11 mouse cellular contexts compared by ENCODE assay signal in genomic region chr13:20433221-20433858, GRCm38 (mm10).
DNase-seq lines count a peak whose midpoint lies in the region; ATAC-seq and TF ChIP-seq lines count a peak whose summit lies in the region.
"Had no signal": no experiment of that assay in that cellular context is flagged by ENCODE, and none has a peak within 500 bp of the region (broad histone marks: within the 10 kb centered on the region; RNA-seq: fewer than 3 reads in every experiment).

No protein-coding gene starts in this region.

- no peaks in the 10 kb centered on the region for H3K36me3 ChIP-seq in intestine, embryonic 16.5 days (ENCODE audit: control insufficient read depth, insufficient read depth, low read length)
- H3K36me3 ChIP-seq: embryonic facial prominence, embryonic 13.5 days; neural tube, embryonic 12.5 days had no signal

- intact Hi-C loops in gastrocnemius, adult 2 months (cut with DNase I): no loop called here

- peak; percentile 19 for DNase-seq in layer of hippocampus, adult 9-11 months
- no peak for DNase-seq in layer of hippocampus, postnatal 36 days
- DNase-seq in adrenal gland, adult 8-10 months: peak; percentile 43
- no peak for DNase-seq in cerebellum, postnatal 4 days (ENCODE audit: low spot score in 2 of 2)
- no peak for DNase-seq in gastrocnemius, adult 2 months
- no peak for DNase-seq in testis, postnatal 10 days (ENCODE audit: low spot score)
- DNase-seq: liver had no signal

- H3K27me3 ChIP-seq in intestine, embryonic 16.5 days (replicated peaks; ENCODE audit: control insufficient read depth, insufficient read depth, low read length): no peaks in the 10 kb centered on the region
- H3K27me3 ChIP-seq: embryonic facial prominence, embryonic 13.5 days; neural tube, embryonic 12.5 days had no signal

- no peak overlapping the region for H3K4me2 ChIP-seq in intestine, embryonic 16.5 days (ENCODE audit: low read depth, low read length)
- H3K4me2 ChIP-seq: embryonic facial prominence, embryonic 13.5 days; neural tube, embryonic 12.5 days had no signal

- no peak overlapping the region for H3K4me3 ChIP-seq in intestine, embryonic 16.5 days (ENCODE audit: low read length)
- no peak overlapping the region for H3K4me3 ChIP-seq in olfactory bulb, adult 2 months (ENCODE audit: insufficient read depth, low read depth, low read length)
- no peak overlapping the region for H3K4me3 ChIP-seq in gastrocnemius, adult 2 months
- H3K4me3 ChIP-seq: embryonic facial prominence, embryonic 13.5 days; neural tube, embryonic 12.5 days had no signal

- peak; percentile 97 for ATAC-seq in intestine, embryonic 16.5 days

- no peak overlapping the region; the same call in 1 of the 2 replicates for H3K27ac ChIP-seq in intestine, embryonic 16.5 days (ENCODE audit: low read length)
- peak overlapping the region; percentile 84; the same call in 1 of the 2 replicates for H3K27ac ChIP-seq in olfactory bulb, adult 2 months (ENCODE audit: insufficient read depth, low read depth, low read length)
- H3K27ac ChIP-seq in gastrocnemius, adult 2 months: no peak overlapping the region
- H3K27ac ChIP-seq: embryonic facial prominence, embryonic 13.5 days; neural tube, embryonic 12.5 days had no signal

- TF ChIP-seq CTCF in olfactory bulb, adult 2 months (IDR thresholded peaks at IDR 0.05; ENCODE audit: insufficient read depth, low read depth, low read length): no peak
- no peak for TF ChIP-seq CTCF in gastrocnemius, adult 2 months (IDR thresholded peaks at IDR 0.05)

- no peaks in the 10 kb centered on the region for H3K9me3 ChIP-seq in intestine, embryonic 16.5 days (ENCODE audit: control insufficient read depth, low read length)
- H3K9me3 ChIP-seq: embryonic facial prominence, embryonic 13.5 days; neural tube, embryonic 12.5 days had no signal

- no peak overlapping the region for H3K9ac ChIP-seq in intestine, embryonic 16.5 days (ENCODE audit: low read depth, low read length)
- H3K9ac ChIP-seq: embryonic facial prominence, embryonic 13.5 days; neural tube, embryonic 12.5 days had no signal

- no peaks in the 10 kb centered on the region for H3K4me1 ChIP-seq in intestine, embryonic 16.5 days (ENCODE audit: control insufficient read depth, insufficient read depth, low read length)
- H3K4me1 ChIP-seq in olfactory bulb, adult 2 months (ENCODE audit: control insufficient read depth, insufficient read depth, low read length): peaks cover 3% of the 10 kb centered on the region
- H3K4me1 ChIP-seq: embryonic facial prominence, embryonic 13.5 days; neural tube, embryonic 12.5 days had no signal

- TF ChIP-seq POLR2A in olfactory bulb, adult 2 months (IDR thresholded peaks at IDR 0.05; ENCODE audit: insufficient read depth, low read depth, low read length): no peak

- 53% methylated on average over 4 of the region's 4 CpGs for WGBS in intestine, embryonic 16.5 days
- 28% methylated on average over 4 of the region's 4 CpGs for WGBS in olfactory bulb, adult 2 months

Comparison
In these comparisons a context has a peak if more than half of its experiments do, and no peak if none do; other contexts are left out.
1. DNase-seq: peak in layer of hippocampus, adult 9-11 months (single experiment) and adrenal gland, adult 8-10 months (single experiment); none in layer of hippocampus, postnatal 36 days (0 of 2), cerebellum, postnatal 4 days (0 of 2), gastrocnemius, adult 2 months (single experiment) and testis, postnatal 10 days (single experiment).